Mouse (Mus musculus) embryonic facial prominence, embryonic 10.5 days (tissue): ENCODE results near the gene Hpcal4. TPM values are rescaled to one million over a fixed set of nuclear protein-coding genes. Genes with fewer than 3 reads are reported as not detected.
"Not testable (repeated sequence)": the region's sequence is repeated elsewhere in the genome, so short reads cannot be mapped to it uniquely, and the experiment has no call there.

Experiments
- DNase-seq: peaks from one replicate; pipeline ENCODE4 v3.0.0-alpha.2; 2017; ENCODE audit warnings: low spot score
- H3K27ac ChIP-seq: fragments of 300-500 bp; sonication (generic); replicated peaks from 2 replicates; pipeline ENCODE4 v1.5.1; 2016; ENCODE audit warnings: mild to moderate bottlenecking
- H3K27me3 ChIP-seq: fragments of 300-500 bp; sonication (generic); replicated peaks from 2 replicates; pipeline ENCODE4 v1.6.1; 2016; ENCODE audit warnings: low read depth, mild to moderate bottlenecking; ENCODE audit not compliant: poor library complexity, severe bottlenecking
- H3K36me3 ChIP-seq: fragments of 300-500 bp; sonication (generic); replicated peaks from 2 replicates; pipeline ENCODE4 v1.6.1; 2016; ENCODE audit warnings: mild to moderate bottlenecking, moderate library complexity
- H3K4me1 ChIP-seq: fragments of 300-500 bp; sonication (generic); 2 replicates; pipeline ENCODE4 v1.6.1; 2016
- H3K4me3 ChIP-seq: fragments of 300-500 bp; sonication (generic); 2 replicates; pipeline ENCODE4 v1.5.1; 2016; ENCODE audit warnings: mild to moderate bottlenecking, moderate library complexity
- H3K9me3 ChIP-seq: fragments of 300-500 bp; sonication (generic); 2 replicates; pipeline ENCODE4 v1.6.1; 2016; ENCODE audit warnings: mild to moderate bottlenecking
- WGBS: fragments of 180-500 bp; shearing (Covaris S2); methylation state at CpG from one replicate; pipeline ENCODE4 v1.1.7; 2016; 5-methylcytosine and 5-hydroxymethylcytosine counted together
- polyA plus RNA-seq: library from polyadenylated mRNA; unstranded; fragments of >200 nt; fragmentation: Nextera tagmentation; extraction: Ambion mirVana; gene quantifications from 2 replicates; pipeline ENCODE4 v1.2.1, GENCODE M21; 2016

Gene Hpcal4
- 0.60 and 0.95 TPM in 2 replicates for polyA plus RNA-seq

GRCm38 (mm10) chr4:123182328-123183238 lies at the start of gene Hpcal4:
Gene Hpcal4, plus strand, starts transcription at chr4:123183227.
- Histone ChIP-seq H3K27me3 (peaks cover 84% of the 10 kb centered on the region), H3K27ac (peak within 1 kb of the TSS; percentile 32; the same call in 1 of the 2 replicates), H3K9me3 (no peaks in the 10 kb centered on the region), H3K36me3 (no peaks in the 10 kb centered on the region), H3K4me3 (peak within 1 kb of the TSS; percentile 61), H3K4me1 (peaks cover 21% of the 10 kb centered on the region)
- DNase-seq: peak; percentile 74
- under 1% methylated on average over 44 of the region's 44 CpGs for WGBS

DNA sequence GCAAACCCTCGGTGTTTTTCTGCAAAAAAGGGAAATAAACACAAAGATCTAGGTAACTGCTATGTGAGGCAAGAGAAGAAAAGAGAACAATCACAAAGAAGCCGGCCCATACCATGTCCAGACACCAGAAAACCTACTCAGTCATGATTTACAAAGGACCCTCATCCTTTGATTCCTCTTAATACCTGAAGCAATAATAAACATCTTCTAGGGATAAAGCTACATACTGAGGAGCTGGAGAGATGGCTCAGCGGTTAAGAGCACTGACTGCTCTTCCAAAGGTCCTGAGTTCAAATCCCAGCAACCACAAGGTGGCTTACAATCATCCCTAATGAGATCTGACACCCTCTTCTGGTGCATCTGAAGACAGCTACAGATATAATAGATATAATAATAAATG lies 45.5 kb upstream of the Hpcal4 start:
- H3K36me3 ChIP-seq: peaks cover 46% of the 10 kb centered on the region
- 90% methylated on average over 3 of the region's 3 CpGs for WGBS
- H3K4me1 ChIP-seq: peaks cover 13% of the 10 kb centered on the region
- 0 out of 2 replicates have a peak, but pooled peaks cover 6% of the 10 kb centered on the region for H3K27me3 ChIP-seq
- H3K9me3 ChIP-seq: no peaks in the 10 kb centered on the region
- DNase-seq: no peak
- H3K4me3 ChIP-seq: no peak overlapping the region
- no peak overlapping the region for H3K27ac ChIP-seq

- peaks cover 13% of the 10 kb centered on the region for H3K4me1 ChIP-seq
- DNase-seq: peak; percentile 95
- H3K9me3 ChIP-seq: no peaks in the 10 kb centered on the region
- H3K4me3 ChIP-seq: peak within 1 kb of the TSS; percentile 80
- WGBS: under 1% methylated on average over 34 of the region's 34 CpGs
- H3K27me3 ChIP-seq: 0 out of 2 replicates have a peak, but pooled peaks cover 6% of the 10 kb centered on the region
- H3K27ac ChIP-seq: peak within 1 kb of the TSS; percentile 88
- H3K36me3 ChIP-seq: peaks cover 25% of the 10 kb centered on the region
These were observed 43.4 kb upstream of the Hpcal4 start, which contains the start of gene Ppie for GRCm38 (mm10) chr4:123139513-123140154. Gene Ppie, minus strand, starts transcription at chr4:123139951.

DNA sequence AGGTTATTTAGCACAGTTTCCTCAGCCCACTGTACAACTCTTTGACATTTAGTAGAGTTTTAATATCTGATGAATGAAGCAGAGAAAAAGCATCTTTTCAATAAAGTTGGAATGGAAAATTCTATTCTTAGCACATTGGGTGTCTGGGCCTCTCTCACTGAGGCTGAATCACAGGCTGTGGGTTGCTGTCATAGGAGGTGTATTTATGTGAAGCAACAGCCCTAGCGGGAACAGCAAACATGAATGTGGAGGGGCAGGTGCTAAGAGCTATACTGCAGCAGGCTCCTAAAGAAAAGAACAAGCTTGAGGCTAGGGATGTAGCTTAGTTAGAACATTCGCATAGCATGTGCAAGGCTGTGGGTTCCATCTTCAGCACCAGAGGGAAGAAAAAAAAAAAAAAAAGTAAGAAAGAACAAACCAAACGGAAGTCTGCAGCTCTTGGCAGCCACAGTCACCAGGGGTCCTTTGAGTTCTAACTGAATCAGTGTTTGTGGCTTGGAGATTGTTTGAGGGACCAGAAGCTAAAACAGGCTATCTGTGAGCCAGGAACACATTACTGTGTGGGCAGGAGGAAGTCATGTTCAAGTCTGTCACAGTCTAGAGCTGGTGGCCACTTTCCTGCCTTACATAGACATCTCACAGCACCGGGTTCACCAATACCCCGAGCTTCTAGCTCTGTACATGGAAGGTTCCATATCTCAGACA lies 35.4 kb upstream of the Hpcal4 start:
- Histone ChIP-seq H3K4me3 (no peak overlapping the region), H3K4me1 (no peaks in the 10 kb centered on the region; the same call in 1 of the 2 replicates), H3K27ac (no peak overlapping the region), H3K36me3 (no peaks in the 10 kb centered on the region), H3K9me3 (no peaks in the 10 kb centered on the region), H3K27me3 (peaks cover 7% of the 10 kb centered on the region)
- whole genome bisulfite sequencing: 75% methylated on average over 5 of the region's 5 CpGs
- no peak for DNase-seq

DNA sequence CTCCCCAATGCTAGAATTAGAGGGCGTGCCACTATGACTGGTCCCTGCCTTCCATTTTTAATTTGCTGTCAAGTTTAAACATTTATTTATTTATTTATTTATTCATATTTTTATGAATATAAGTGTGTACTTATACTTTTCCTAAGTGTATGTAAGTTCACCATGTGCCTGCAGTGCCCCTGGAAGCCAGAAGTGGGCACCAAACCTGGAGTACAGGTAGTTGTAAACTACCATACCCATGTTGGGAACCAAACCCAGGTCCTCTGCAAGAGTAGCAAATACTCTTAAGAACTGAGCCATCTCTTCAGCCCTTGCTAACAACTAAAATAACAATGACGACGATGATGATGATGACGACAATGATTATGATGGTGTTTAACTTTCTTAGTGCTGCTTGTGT lies 31.0 kb upstream of the Hpcal4 start:
- WGBS: 74% methylated on average over 4 of the region's 4 CpGs

GRCm38 (mm10) chr4:123152976-123153375 lies 30.1 kb upstream of the Hpcal4 start:
- WGBS: 67% methylated on average over 5 of the region's 5 CpGs
- Histone ChIP-seq H3K4me3 (no peak overlapping the region), H3K36me3 (no peaks in the 10 kb centered on the region), H3K4me1 (no peaks in the 10 kb centered on the region; the same call in 1 of the 2 replicates), H3K27me3 (0 out of 2 replicates have a peak, but pooled peaks cover 3% of the 10 kb centered on the region), H3K9me3 (no peaks in the 10 kb centered on the region), H3K27ac (no peak overlapping the region)
- DNase-seq: no peak

More for the DNA sequence above, 31.0 kb upstream of the Hpcal4 start:
- Histone ChIP-seq H3K4me1 (no peaks in the 10 kb centered on the region; the same call in 1 of the 2 replicates), H3K27me3 (0 out of 2 replicates have a peak, but pooled peaks cover 3% of the 10 kb centered on the region), H3K4me3 (no peak overlapping the region), H3K36me3 (no peaks in the 10 kb centered on the region), H3K27ac (no peak overlapping the region), H3K9me3 (no peaks in the 10 kb centered on the region)
- no peak for DNase-seq

DNA sequence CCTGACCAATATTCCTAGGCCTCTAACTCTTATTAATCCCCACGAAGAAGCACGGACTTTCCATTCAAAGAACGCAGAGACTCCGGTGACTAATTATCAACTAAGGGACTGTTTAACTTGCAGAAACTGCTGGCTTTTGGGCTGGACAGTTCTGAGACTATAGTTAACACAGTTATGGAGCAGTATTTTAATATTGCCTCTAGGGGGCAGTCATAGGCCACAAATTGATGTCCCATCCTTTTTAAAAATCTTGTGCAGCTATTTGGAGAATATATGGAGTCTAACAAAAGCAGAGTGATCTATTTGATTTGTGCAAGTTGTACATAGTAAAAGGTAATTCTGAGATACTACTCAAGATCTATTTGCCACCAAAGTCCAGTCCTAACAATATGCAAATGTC lies 28.0 kb upstream of the Hpcal4 start:
- no peak for DNase-seq
- 36% methylated on average over 4 of the region's 4 CpGs for WGBS
- Histone ChIP-seq H3K36me3 (no peaks in the 10 kb centered on the region), H3K27me3 (0 out of 2 replicates have a peak, but pooled peaks cover 3% of the 10 kb centered on the region), H3K9me3 (no peaks in the 10 kb centered on the region), H3K4me3 (no peak overlapping the region), H3K4me1 (no peaks in the 10 kb centered on the region; the same call in 1 of the 2 replicates), H3K27ac (no peak overlapping the region)

DNA sequence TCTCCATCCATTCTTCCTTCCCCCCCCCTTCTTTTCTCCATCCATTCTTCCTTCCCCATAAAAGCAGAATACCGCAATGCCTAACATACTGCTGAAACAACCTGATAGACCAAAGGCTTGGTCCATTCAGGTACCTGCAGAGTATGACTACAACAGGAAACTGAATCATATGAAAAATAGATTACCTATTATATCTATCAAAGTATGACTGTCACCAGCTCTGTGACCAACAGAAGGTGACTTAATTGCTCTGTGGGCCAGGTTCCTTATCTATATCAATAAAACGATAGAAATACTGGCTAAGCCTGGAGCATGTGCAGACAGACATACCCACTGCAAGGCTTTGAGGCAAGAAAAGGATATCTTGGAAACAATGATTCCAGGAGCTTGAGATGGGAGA lies 27.6 kb upstream of the Hpcal4 start:
- Histone ChIP-seq H3K27me3 (0 out of 2 replicates have a peak, but pooled peaks cover 3% of the 10 kb centered on the region), H3K27ac (no peak overlapping the region), H3K36me3 (no peaks in the 10 kb centered on the region), H3K9me3 (no peaks in the 10 kb centered on the region), H3K4me3 (no peak overlapping the region), H3K4me1 (no peaks in the 10 kb centered on the region)
- 72% methylated on average over 2 of the region's 2 CpGs for WGBS
- no peak for DNase-seq

GRCm38 (mm10) chr4:123155840-123156239 lies 27.2 kb upstream of the Hpcal4 start:
- Histone ChIP-seq H3K27ac (no peak overlapping the region), H3K4me3 (no peak overlapping the region), H3K9me3 (no peaks in the 10 kb centered on the region), H3K27me3 (0 out of 2 replicates have a peak, but pooled peaks cover 3% of the 10 kb centered on the region), H3K4me1 (no peaks in the 10 kb centered on the region), H3K36me3 (no peaks in the 10 kb centered on the region)
- no peak for DNase-seq

DNA sequence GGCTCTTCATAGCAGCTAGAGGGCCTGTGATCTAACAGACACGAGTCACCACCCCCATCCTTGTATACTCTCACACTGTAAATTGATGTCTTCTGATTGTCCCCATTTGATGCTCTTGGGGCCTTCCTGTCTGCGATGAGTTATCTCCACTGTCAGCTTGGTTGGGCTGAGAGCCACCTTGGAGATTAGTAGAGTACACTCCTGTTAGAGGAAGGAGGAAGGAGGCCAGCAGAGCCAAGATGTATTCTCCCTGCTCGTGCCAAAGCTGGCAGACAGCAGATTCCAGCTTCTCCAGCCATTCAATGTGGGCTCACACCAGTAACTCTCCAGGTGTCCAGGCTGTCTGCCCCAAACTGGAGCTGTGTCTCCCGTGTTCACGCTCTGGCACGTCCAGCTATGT lies 22.5 kb upstream of the Hpcal4 start:
- 84% methylated on average over 6 of the region's 6 CpGs for WGBS
- Histone ChIP-seq H3K4me3 (no peak overlapping the region), H3K27me3 (peaks cover 27% of the 10 kb centered on the region), H3K4me1 (peaks cover 7% of the 10 kb centered on the region; the same call in 1 of the 2 replicates), H3K9me3 (no peaks in the 10 kb centered on the region), H3K27ac (no peak overlapping the region), H3K36me3 (no peaks in the 10 kb centered on the region)
- DNase-seq: no peak

DNA sequence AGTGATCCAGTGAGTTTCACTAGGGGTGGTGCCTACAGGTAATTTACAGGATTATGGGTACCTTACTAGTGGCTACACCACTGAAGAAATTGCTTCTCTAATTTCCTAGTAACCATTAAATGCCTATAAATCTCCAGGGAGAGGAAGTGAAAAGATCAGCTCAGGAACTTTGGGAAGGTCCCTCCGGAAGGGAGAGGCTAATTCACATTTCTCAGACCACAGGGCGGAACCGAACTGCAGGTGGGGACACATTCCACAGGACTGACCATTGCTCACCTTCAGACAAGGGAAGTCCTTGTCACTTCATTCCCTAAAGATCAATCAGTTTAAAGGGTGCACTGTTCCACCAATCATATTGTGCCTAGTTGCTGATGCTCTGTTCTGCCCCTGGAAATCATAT lies 21.8 kb upstream of the Hpcal4 start:
- DNase-seq, H3K9me3 ChIP-seq, H3K36me3 ChIP-seq, H3K4me3 ChIP-seq, H3K4me1 ChIP-seq, H3K27ac ChIP-seq: not testable (repeated sequence)
- peaks cover 27% of the 10 kb centered on the region for H3K27me3 ChIP-seq
- WGBS: 88% methylated on average over 3 of the region's 3 CpGs

GRCm38 (mm10) chr4:123162305-123162917 lies 20.6 kb upstream of the Hpcal4 start:
- Histone ChIP-seq H3K4me1 (peaks cover 7% of the 10 kb centered on the region; the same call in 1 of the 2 replicates), H3K27me3 (peaks cover 27% of the 10 kb centered on the region), H3K4me3 (peak overlapping the region; percentile 25; the same call in 1 of the 2 replicates), H3K9me3 (no peaks in the 10 kb centered on the region), H3K36me3 (no peaks in the 10 kb centered on the region), H3K27ac (no peak overlapping the region)
- no peak for DNase-seq
- 20% methylated on average over 15 of the region's 15 CpGs for WGBS
